Mouse (Mus musculus): ENCODE measurements at regions not wholly inside any gene's neighbourhood (a gene's known extent, or its start where the extent isn't known, plus 50 kb on each side); places are given as distances from the start of the nearest gene placed in this dataset.

DNA sequence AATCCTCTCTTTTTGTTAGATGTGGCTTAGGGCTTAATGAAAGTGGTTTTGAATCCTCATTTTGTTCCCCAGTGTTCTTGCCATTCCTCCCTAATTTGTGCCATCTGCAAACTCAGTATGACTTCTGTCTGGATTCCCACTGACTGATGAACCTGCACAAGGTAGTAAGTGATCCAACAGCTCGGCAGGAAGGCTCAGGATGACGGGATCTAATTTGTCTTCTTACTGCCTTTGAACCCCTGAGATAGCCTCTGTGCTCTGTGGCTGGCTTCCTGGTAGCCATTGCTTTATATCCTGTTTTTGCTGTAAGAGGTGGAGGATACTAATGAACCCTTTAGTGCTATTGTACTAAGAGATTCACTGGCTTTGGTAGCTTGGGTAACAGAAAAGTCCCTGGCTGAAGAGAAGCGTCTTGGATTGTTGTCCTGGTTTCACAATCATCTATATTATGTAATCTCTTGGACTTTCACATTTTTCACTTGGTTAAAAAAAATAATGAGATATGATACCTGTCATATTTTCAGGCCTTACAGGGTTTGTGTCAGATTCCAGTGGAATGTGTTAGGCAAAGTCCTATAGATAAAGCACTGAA, 86.2 kb downstream of the Dusp6 start:
- TF ChIP-seq CTCF (IDR thresholded peaks at IDR 0.05; ENCODE audit: extremely low read depth, insufficient read depth, low read length) (no peak), POLR2A (IDR thresholded peaks at IDR 0.05; ENCODE audit: extremely low read depth, insufficient read depth, low read length) (no peak)

All from cortical plate, adult 2 months (tissue).